Mouse (Mus musculus) thymus, adult 2 months (tissue): ENCODE measurements around the gene Tspan4.

Source experiments
- CTCF ChIP-seq: fragments of 200-500 bp; IDR thresholded peaks from 2 replicates; pipeline ENCODE4 v1.5.1; 2012; ENCODE audit warnings: mild to moderate bottlenecking, control low read depth, low read length, moderate library complexity, borderline replicate concordance; ENCODE audit not compliant: control insufficient read depth, poor library complexity, insufficient read depth; ENCODE audit errors: extremely low read depth
- POLR2A ChIP-seq: fragments of 200-500 bp; IDR thresholded peaks from 2 replicates; pipeline ENCODE4 v1.6.1; 2012; ENCODE audit warnings: mild to moderate bottlenecking, low read length, control low read depth, moderate library complexity; ENCODE audit not compliant: control insufficient read depth, poor library complexity, insufficient read depth; ENCODE audit errors: extremely low read depth

- TF ChIP-seq POLR2A (no peak), CTCF (no peak)
Measured at GRCm38 (mm10) chr7:141432741-141433516, 42.1 kb upstream of the Tspan4 start.
